Mouse (Mus musculus): ENCODE results near the gene Ubxn7. TPM values are rescaled to one million over a fixed set of nuclear protein-coding genes. Genes with fewer than 3 reads are reported as not detected.

The Ubxn7 gene
- polyA plus RNA-seq, 1 experiment = 40.0 TPM

DNA sequence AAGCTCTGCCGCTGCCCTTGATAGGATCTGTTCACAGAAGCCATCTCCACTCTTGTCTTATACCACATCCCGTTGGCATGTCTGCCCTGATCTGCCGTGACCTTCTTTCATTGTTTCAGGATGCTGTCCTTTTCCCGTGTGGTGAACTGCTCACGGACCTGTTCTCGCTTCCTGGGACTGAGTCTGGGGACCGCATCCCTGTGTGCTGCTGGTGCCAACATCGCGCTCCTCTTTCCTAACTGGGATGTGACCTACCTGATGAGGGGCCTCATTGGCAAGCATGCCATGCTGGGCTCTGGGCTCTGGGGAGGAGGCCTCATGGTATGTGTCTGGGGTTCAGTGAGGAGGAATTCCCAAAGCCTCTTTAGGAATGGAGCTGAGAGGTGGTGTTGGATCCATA lies 73.7 kb downstream of the Ubxn7 start:
- TF ChIP-seq POLR2A (IDR thresholded peaks at IDR 0.05; ENCODE audit: borderline replicate concordance, extremely low read depth, insufficient read depth, insufficient read length, poor library complexity, severe bottlenecking) (no peak), CTCF (IDR thresholded peaks at IDR 0.05; ENCODE audit: borderline replicate concordance, extremely low read depth, insufficient read depth, insufficient read length) (no peak)
- no peak for DNase-seq (ENCODE audit: low read depth)

DNA sequence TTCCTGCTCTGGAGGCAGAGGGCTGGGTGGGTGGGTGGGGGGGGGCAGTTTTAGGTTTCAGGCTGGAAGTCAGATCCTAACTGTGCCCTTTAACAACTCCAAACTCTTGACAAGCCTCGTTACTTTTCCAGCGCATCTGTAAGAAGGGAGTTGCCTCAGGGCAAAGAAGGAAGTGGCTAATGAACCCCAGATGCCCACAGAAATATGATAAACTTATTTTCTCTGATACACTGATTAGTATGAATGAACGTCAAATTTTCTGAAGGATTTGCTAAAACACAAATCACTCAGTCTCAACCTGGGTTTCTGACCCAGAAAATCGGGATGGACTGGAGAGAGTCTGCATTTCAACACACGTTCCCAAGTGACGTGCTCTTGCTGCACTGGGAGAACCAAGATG lies 74.6 kb downstream of the Ubxn7 start:
- DNase-seq (ENCODE audit: low read depth) = no peak
- TF ChIP-seq POLR2A (IDR thresholded peaks at IDR 0.05; ENCODE audit: borderline replicate concordance, extremely low read depth, insufficient read depth, insufficient read length, poor library complexity, severe bottlenecking) (no peak), CTCF (IDR thresholded peaks at IDR 0.05; ENCODE audit: borderline replicate concordance, extremely low read depth, insufficient read depth, insufficient read length) (no peak)

DNA sequence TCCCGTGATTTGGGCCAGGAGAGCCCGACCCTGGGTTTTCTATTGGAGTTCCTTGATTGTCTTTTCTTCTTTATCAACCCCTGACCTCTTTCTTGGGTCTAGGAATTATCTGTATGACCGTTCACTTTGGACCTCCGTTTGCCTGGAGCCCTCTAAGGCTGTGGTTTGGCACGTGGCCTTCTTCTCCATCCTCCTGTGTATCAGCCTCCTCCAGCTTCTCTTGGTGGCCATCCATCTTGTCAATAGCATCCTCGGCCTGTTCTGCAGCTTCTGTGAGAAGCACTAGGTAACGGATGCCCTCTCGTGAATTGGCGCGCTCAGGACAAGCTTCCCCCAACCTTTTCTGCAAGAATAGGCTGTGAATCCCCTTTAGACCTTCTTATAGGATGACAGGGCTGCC lies 75.7 kb downstream of the Ubxn7 start:
- TF ChIP-seq CTCF (IDR thresholded peaks at IDR 0.05; ENCODE audit: borderline replicate concordance, extremely low read depth, insufficient read depth, insufficient read length) (no peak), POLR2A (IDR thresholded peaks at IDR 0.05; ENCODE audit: borderline replicate concordance, extremely low read depth, insufficient read depth, insufficient read length, poor library complexity, severe bottlenecking) (no peak)
- DNase-seq (ENCODE audit: low read depth) = no peak

DNA sequence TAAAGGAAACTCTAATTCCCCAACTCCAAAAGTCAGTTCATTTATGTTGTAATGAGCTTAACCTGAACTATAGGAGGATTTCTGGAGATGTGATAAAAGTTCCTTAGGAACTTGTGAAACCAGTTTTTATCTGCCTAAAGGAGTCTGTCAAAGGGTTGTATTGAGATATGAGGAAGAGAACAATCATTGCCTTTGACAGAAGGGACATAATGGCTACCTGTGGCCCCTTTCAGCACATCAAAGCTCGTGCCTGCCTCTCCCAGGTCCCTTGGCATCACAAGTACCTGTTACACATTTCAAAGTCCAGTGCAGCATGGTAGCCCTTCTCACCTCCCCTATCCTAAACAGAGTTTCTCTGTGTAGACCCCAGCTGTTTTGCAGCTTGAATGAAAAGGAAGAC lies 85.4 kb downstream of the Ubxn7 start:
- TF ChIP-seq CTCF (IDR thresholded peaks at IDR 0.05; ENCODE audit: borderline replicate concordance, extremely low read depth, insufficient read depth, insufficient read length) (no peak), POLR2A (IDR thresholded peaks at IDR 0.05; ENCODE audit: borderline replicate concordance, extremely low read depth, insufficient read depth, insufficient read length, poor library complexity, severe bottlenecking) (no peak)
- DNase-seq (ENCODE audit: low read depth) = no peak

DNA sequence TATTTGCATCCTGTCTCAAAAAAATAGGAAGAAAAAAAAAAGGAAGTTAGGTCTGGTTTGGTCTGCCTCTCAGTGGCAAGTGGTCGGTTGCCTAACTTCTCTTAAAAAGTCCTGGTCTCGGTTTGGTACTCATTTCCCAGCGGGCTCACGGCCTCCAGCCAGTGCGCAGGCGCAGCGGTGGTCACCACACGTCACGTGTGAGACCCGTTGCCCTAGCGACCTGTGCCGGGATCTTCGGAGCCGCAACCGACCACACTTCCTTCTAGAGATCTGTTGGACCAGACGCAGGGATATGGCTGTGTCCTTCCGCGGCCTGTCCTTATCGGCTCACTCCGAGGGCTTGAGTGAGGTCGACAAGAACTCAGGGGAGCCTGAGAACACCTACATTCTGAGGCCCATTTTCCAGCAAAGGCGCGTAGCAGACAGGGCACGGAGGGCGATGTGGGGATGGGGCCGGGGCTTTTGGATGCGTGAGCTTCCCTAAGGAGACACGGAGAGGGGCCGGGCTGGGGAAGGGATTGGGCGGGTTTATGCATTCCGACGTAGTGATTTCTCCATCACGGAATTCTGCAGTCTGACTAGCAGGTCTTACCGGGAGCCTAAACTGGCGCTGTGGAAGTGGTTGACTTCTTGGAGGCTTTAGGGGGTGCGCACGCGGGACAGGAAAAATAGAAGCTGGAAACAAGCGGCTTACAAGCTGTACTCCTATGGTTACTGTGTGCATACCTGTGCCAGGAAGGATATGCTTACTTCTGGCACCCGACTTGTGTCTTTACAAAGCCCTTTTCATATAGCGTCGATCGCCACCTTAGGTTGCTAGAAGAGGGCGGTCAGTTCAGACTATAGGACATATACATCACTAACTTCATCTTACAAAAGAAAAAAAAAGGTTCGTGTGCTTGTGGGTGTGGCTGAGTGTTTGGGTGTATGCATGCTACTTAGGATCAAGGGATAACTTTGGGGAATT lies 87.7 kb downstream of the Ubxn7 start, which contains the start of gene Tctex1d2:
Gene Tctex1d2 (plus strand): TSS at position 186 of the 967 bp plus-strand sequence.
- peak; percentile 97 for DNase-seq (ENCODE audit: low read depth)
- TF ChIP-seq CTCF (IDR thresholded peaks at IDR 0.05; ENCODE audit: borderline replicate concordance, extremely low read depth, insufficient read depth, insufficient read length) (0 out of 2 replicates have a peak, but pooled peaks have one; percentile 5), POLR2A (IDR thresholded peaks at IDR 0.05; ENCODE audit: borderline replicate concordance, extremely low read depth, insufficient read depth, insufficient read length, poor library complexity, severe bottlenecking) (peak; percentile 52; the same call in 1 of the 2 replicates)

DNA sequence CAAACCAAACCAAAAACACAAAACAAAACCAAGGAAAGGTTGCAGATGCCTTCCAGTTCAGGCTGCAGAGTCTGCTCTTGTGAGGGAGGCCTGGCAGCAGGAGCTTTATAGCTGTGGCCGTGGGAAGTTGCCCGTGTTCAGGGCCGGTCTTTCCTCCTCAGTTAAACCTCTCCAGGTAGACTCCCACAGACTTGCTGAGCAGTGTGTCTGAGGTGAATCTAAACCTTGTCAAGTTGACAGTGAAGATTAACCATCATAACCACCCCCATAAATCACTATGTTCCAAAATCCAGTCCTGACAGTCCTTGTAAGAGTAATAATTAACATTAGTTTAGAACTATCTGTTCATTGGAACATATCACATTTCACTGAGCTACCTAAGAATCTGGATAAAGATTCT lies 95.4 kb downstream of the Ubxn7 start:
- no peak for DNase-seq (ENCODE audit: low read depth)
- TF ChIP-seq POLR2A (IDR thresholded peaks at IDR 0.05; ENCODE audit: borderline replicate concordance, extremely low read depth, insufficient read depth, insufficient read length, poor library complexity, severe bottlenecking) = no peak
- TF ChIP-seq CTCF (IDR thresholded peaks at IDR 0.05; ENCODE audit: borderline replicate concordance, extremely low read depth, insufficient read depth, insufficient read length) = no peak

DNA sequence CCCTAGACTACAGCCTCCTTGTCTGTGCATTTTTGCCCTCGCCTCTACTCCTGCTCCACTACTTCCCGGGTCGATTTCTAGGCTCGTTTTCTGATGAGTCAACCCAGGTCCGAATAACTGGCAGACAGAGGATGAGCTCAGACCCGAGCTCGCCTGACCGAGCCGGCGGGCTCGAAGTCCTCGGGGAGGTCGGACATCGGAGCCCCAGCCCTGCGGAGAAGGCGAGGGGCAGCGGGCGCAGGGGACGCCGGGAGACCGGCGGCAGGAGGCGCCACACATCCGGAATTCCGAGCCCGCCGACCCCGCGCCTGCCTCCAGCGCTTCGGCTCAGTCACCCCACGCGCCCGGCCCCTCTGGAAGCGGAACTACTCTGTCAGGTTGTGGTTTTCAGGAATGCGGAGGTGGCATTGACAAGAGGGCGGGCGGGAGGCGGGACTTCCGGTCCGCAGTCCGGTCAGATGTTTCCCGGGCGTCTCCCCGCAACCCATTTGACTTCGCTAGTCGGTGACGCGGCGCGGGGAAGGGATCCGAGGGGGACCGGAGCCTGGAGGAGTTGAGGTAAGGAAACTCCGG lies 98.5 kb downstream of the Ubxn7 start, which contains the start of gene Pcyt1a:
Gene Pcyt1a (plus strand): TSS at position 448 of the 573 bp plus-strand sequence.
- TF ChIP-seq POLR2A (IDR thresholded peaks at IDR 0.05; ENCODE audit: borderline replicate concordance, extremely low read depth, insufficient read depth, insufficient read length, poor library complexity, severe bottlenecking) (peak; percentile 54; the same call in 1 of the 2 replicates), CTCF (IDR thresholded peaks at IDR 0.05; ENCODE audit: borderline replicate concordance, extremely low read depth, insufficient read depth, insufficient read length) (no peak)
- DNase-seq (ENCODE audit: low read depth) = peak; percentile 98

DNA sequence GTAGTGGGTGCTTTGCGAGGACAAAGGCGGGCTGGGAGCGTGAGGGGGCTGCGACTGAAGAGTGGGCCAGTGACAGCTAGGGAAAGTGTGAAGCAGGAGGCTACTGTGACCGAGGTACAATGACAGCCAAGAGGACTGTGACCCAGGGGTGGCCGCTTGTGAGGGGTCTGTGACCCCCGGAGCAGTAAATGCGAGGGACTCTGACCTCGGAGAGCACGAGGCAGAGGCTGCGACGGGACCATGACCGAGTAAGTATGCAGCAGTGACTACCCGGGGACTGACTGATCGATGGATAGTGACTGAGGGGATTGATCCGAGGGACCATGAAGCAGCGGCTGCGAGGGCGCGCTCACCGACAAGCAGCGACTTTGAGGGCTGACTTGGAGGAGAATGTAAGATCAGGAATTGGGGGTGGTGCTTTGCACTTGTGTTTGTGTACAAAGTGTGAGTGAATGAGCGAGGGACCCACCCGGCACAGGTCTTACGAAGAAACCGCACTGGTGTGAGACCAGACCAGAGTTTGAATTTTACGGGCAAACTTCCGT lies 99.1 kb downstream of the Ubxn7 start:
- TF ChIP-seq POLR2A (IDR thresholded peaks at IDR 0.05; ENCODE audit: borderline replicate concordance, extremely low read depth, insufficient read depth, insufficient read length, poor library complexity, severe bottlenecking) (no peak), CTCF (IDR thresholded peaks at IDR 0.05; ENCODE audit: borderline replicate concordance, extremely low read depth, insufficient read depth, insufficient read length) (no peak)
- DNase-seq (ENCODE audit: low read depth) = no peak

DNA sequence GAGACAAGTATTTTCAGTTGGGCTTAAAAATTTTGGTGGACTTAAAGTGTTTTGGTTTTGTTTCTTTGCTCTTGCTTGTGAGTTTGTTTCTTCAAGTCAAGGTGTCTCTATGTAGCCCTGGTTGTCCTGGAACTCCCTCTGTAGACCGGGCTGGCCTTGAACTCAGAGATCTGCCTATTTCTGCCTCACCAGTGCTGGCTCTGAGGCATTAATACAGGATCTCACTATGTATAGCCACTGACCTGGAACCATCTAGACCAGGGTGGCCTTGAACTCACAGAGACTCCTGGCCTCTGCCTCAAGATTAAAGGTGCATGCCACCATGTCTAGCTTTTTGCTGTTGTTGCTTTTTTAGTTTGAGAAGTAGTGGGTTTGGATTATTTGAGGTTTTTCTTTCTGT lies 99.9 kb downstream of the Ubxn7 start:
- DNase-seq (ENCODE audit: low read depth) = no peak
- TF ChIP-seq CTCF (IDR thresholded peaks at IDR 0.05; ENCODE audit: borderline replicate concordance, extremely low read depth, insufficient read depth, insufficient read length) (no peak), POLR2A (IDR thresholded peaks at IDR 0.05; ENCODE audit: borderline replicate concordance, extremely low read depth, insufficient read depth, insufficient read length, poor library complexity, severe bottlenecking) (no peak)

DNA sequence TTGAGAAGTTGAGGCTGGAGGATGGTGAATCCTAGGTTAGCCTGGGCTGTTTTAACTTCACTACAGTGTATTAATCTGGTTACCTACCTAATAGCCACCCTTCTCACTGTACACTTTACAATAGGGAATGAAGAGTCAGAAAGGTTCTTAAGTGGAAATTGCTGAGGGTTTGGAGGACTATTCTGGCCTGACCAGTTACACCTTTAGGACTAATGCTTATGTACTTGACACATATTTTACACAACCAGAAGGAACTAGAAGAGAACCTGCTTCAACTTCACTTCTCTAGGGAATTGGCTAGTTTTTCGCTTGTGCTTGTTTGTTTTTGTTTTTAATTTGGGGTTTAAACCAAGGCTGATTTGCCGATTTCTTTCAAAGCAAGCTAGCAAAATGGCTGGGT lies 101.1 kb downstream of the Ubxn7 start:
- DNase-seq (ENCODE audit: low read depth) = no peak
- TF ChIP-seq CTCF (IDR thresholded peaks at IDR 0.05; ENCODE audit: borderline replicate concordance, extremely low read depth, insufficient read depth, insufficient read length) (no peak), POLR2A (IDR thresholded peaks at IDR 0.05; ENCODE audit: borderline replicate concordance, extremely low read depth, insufficient read depth, insufficient read length, poor library complexity, severe bottlenecking) (no peak)

DNA sequence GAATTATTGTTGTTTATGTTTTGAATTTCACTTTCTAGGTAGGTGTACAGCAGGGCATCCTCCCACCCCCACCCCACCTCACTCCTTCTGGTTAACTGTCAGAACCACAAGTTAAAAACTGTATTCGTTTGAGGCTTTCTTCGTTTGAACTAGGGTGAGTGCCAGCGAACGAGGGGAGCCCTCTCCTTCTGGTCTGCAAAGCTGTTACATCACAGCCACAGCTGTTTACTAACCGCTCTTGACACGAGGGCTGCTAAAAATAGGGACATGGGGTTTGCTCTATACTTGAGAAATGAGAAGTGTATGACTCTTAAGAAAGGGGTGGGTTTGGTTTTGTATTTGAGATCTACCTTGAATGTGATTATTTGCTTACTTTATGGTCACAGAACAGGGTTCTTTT lies 102.0 kb downstream of the Ubxn7 start:
- TF ChIP-seq POLR2A (IDR thresholded peaks at IDR 0.05; ENCODE audit: borderline replicate concordance, extremely low read depth, insufficient read depth, insufficient read length, poor library complexity, severe bottlenecking) (no peak), CTCF (IDR thresholded peaks at IDR 0.05; ENCODE audit: borderline replicate concordance, extremely low read depth, insufficient read depth, insufficient read length) (no peak)
- no peak for DNase-seq (ENCODE audit: low read depth)

Measured in brain, embryonic 14.5 days (tissue).